Mouse (Mus musculus) G1E-ER4 (cell line): ENCODE measurements around the gene Hist1h3b. TPM values are rescaled to one million over a fixed set of nuclear protein-coding genes. Genes with fewer than 3 reads are reported as not detected.
"Not testable (repeated sequence)": the region's sequence is repeated elsewhere in the genome, so short reads cannot be mapped to it uniquely, and the experiment has no call there.

Experiments
- GATA1 ChIP-seq: IDR thresholded peaks from one replicate; pipeline ENCODE4 v1.8.0; 2012; ENCODE audit warnings: low read length, inconsistent platforms
- polyA plus RNA-seq: library from polyadenylated mRNA; stranded (reverse); fragments of >175 nt; gene quantifications from 2 replicates; pipeline ENCODE4 v1.2.3, GENCODE M21; 2012

Gene Hist1h3b
- polyA plus RNA-seq: 11.4 and 12.4 TPM in 2 replicates

DNA sequence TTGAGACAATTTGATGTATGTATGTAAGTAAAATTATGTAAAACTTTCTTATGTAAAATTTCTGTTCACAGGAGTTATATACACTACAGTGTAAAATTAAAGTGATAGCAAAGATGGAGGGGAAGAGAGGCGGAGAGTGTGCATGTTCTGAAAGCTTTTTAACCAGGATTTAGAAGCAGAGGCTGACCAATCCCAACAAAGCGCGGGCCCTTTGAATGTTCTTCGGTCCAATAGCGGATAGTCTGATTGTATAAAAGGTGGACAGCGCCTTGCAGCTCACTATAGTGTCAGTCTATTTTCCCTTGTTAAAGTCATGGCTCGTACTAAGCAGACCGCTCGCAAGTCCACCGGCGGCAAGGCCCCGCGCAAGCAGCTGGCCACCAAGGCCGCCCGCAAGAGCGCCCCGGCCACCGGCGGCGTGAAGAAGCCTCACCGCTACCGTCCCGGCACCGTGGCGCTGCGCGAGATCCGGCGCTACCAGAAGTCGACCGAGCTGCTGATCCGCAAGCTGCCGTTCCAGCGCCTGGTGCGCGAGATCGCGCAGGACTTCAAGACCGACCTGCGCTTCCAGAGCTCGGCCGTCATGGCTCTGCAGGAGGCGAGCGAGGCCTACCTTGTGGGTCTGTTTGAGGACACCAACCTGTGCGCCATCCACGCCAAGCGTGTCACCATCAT, at the start of gene Hist1h3b:
TSS of gene Hist1h3b (plus strand) at position 201 of the 675 bp plus-strand sequence.
- not testable (repeated sequence) for TF ChIP-seq GATA1

DNA sequence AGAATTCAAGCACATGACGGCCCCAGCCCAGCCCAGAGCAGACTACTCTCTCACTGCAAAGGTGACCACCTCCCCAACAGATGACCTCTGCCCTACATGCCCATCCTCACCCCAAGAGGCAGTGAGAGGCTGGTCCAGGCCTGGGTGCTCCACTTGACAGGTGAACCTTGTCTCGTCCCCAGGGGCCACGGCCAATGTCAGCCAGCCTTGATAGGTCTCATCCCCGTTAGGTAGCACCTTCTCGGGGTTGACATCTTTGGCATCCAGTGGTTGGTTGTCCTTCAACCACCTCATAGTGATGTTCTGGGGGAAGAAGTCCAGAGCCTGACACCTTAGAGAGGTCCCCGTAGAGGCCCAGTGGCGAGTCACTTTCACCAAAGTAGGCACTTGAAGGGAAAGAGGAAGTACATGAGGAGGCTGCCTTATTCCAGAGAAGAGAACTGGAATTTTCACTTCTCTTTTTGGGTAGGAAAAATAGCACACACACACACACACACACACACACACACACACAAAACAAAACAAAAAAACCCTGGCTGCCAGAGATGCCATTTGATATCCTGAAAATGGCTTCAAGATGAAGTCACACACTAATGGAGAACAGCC, 46.2 kb upstream of the Hist1h3b start:
- no peak for TF ChIP-seq GATA1

GRCm38 (mm10) chr13:23706771-23707170, 45.3 kb upstream of the Hist1h3b start:
- TF ChIP-seq GATA1: no peak

- TF ChIP-seq GATA1: no peak
Measured at GRCm38 (mm10) chr13:23708041-23708440, 44.0 kb upstream of the Hist1h3b start.

GRCm38 (mm10) chr13:23708654-23709053, 43.4 kb upstream of the Hist1h3b start:
- TF ChIP-seq GATA1: no peak

- TF ChIP-seq GATA1: no peak
Measured at GRCm38 (mm10) chr13:23709714-23710373, 42.2 kb upstream of the Hist1h3b start.

DNA sequence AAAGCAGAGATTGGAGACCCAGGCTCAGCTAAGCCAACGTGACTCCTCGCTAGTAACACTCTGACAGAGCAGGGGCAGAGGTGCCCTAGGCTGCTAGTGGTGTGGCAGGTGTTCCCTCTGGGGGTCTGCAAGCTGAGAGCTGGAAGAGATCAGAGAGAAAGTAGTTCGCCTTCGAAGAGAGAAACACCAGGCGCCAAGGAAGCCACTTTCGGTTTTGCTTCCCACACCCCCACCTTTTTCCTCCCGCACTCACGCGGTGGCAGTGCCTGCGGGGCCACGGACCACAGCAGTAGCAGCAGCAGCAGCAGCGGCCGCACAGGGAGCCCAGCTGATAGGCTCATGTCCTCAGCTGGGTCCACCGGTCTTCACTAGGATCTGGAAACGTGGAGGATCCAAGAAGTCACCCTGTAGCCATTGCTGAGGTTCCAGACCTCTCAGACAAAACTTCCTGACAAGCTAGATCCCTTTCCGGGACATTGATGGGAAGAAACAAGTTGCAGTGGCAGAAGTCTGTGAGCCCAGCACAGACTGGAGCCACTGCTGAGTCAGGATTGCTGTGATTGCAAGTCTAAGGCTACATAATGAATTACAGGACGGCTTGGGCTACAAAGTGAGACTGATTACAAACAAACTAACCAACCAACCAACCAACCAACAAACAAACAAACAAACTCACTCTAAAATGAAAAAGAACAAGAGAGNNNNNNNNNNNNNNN, 41.5 kb upstream of the Hist1h3b start, which contains the start of gene Hfe:
TSS of gene Hfe (minus strand) at position 481 of the 716 bp plus-strand sequence.
- no peak for TF ChIP-seq GATA1

DNA sequence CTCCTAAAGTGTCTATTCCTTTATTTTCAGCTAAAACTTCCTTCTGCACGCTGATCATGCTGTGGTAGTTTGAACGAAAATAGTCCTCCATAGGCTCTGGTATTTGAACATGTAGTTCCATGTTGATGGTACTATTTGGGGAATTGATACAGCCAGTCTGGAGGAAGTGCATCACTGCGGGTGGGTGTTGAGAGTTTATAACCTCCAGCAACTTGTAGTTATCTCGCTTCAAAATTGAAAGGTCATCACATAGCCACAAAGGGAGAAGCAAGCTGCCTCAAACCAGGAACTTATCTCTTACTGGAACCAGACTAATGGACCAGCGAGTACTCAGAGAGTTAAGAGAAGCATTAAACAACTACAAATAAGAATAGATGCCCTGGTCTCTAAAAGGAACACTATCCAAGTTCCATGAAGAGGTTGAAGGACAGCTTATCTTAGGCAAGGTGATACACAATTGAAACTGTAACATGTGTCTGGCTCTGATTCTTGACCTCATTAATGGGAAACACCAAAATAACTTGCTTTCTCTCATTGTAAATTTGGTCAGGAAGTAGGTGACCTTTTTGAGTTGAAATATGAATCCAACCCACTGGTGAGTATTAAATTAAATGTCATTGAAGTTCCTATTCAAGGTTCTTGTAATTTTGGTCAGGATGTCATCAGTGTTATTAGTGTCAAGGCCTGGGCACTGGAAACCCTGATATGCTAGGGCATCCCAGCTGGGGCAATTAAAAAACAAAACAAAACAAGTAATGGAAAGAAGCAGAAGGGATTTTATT, 35.6 kb upstream of the Hist1h3b start:
- no peak for TF ChIP-seq GATA1

DNA sequence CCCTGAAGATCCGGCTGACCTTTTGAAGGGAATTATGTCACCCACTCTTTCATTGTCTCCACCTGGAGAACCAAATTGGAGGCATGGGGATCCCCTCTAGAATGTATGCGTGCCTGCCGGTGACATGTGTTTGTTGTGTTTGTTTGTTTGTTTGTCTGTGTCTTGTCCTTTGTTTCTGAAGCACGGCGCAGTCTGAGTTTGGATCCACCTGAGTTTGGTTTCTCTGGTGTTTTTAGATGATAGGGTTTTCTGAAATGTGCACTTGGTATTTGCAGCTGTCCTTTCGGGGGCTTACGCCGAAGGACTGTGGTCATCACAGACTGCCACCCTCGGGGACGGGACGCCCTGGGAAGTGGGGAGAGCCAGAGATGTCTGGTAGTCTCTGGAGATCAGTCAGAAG, 34.9 kb upstream of the Hist1h3b start:
- TF ChIP-seq GATA1: no peak

DNA sequence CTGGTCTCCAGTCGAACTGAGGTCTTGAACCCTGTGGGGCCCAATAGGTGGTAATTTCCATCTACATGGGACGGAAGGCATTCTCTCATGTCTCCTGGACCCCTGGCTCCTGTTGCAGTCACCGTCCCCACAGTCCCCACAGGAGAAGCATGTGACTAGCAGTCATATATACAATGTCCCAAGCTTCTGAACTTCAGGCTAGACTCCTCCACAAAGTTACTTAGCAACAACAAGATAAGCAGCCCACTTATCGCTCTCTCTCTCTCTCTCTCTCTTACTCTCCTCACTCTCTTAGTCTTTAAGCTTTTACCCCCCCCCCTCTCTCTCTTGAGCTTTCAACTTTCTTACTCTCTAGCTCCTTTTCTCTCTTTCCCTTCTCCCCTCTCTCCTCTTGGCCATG, 27.8 kb upstream of the Hist1h3b start:
- TF ChIP-seq GATA1: no peak

GRCm38 (mm10) chr13:23725213-23725612, 26.9 kb upstream of the Hist1h3b start:
- no peak for TF ChIP-seq GATA1

- no peak for TF ChIP-seq GATA1
Measured at GRCm38 (mm10) chr13:23728472-23729191, 23.4 kb upstream of the Hist1h3b start.

GRCm38 (mm10) chr13:23729192-23729525, 22.9 kb upstream of the Hist1h3b start:
- no peak for TF ChIP-seq GATA1

DNA sequence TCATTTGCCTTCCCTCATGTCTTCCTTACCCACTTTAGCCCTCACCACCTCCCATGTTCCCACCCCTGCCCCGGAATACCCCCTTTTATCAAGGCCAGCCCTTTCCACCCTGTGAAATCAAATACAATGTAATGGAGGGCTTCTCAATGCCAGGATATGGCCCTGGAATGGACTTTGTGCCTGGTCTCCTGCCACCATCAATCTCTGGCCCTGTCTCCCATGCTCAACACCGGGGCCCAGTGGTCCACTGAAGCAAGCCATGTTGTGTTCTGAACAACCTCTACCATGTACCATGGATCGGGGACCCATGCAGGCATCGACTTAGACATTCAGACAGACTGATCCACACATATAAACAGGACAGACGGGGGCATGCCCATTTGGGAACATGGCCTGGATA, 22.4 kb upstream of the Hist1h3b start:
- no peak for TF ChIP-seq GATA1

GRCm38 (mm10) chr13:23730479-23730878, 21.6 kb upstream of the Hist1h3b start:
- TF ChIP-seq GATA1: no peak
